8 mouse cellular contexts compared by ENCODE assay signal in genomic region chr3:88136945-88137494, GRCm38 (mm10). TPM values are rescaled to one million over a fixed set of nuclear protein-coding genes. Genes with fewer than 3 reads are reported as not detected.
A peak's percentile ranks its signal among the peaks of the same experiment; 100 is the strongest.
DNase-seq lines count a peak whose midpoint lies in the region; ATAC-seq and TF ChIP-seq lines count a peak whose summit lies in the region.

No protein-coding gene starts in this region.

- 75% methylated on average over 4 of the region's 4 CpGs for WGBS in cerebellum, adult 2 months
- WGBS in lung, embryonic 14.5 days: 68% methylated on average over 4 of the region's 4 CpGs
- WGBS in embryonic facial prominence, embryonic 14.5 days: 73% methylated on average over 4 of the region's 4 CpGs
- WGBS in liver, embryonic 16.5 days (ENCODE audit: insufficient replicate concordance): 69% methylated on average over 4 of the region's 4 CpGs

- ATAC-seq in lung, embryonic 14.5 days (ENCODE audit: insufficient read depth): no peak
- no peak for ATAC-seq in embryonic facial prominence, embryonic 14.5 days (ENCODE audit: low read depth)
- no peak for ATAC-seq in liver, embryonic 16.5 days (ENCODE audit: low read depth)

- H3K4me1 ChIP-seq in cerebellum, adult 2 months (ENCODE audit: control insufficient read depth, insufficient read depth, low read length): peaks cover 16% of the 10 kb centered on the region
- H3K4me1 ChIP-seq in lung, embryonic 14.5 days (ENCODE audit: insufficient read depth): peaks cover 24% of the 10 kb centered on the region
- peaks cover 25% of the 10 kb centered on the region for H3K4me1 ChIP-seq in embryonic facial prominence, embryonic 14.5 days (ENCODE audit: control insufficient read depth, insufficient read depth, low read length)
- H3K4me1 ChIP-seq in liver, embryonic 16.5 days (ENCODE audit: control insufficient read depth, low read depth, low read length): peaks cover 30% of the 10 kb centered on the region

- DNase-seq in cerebellum, adult 2 months: no peak
- DNase-seq in cerebellum, postnatal 25 days: no peak
- DNase-seq in lung, embryonic 14.5 days: no peak
- no peak for DNase-seq in lung, adult 18-20 months
- DNase-seq in embryonic facial prominence, embryonic 14.5 days (ENCODE audit: low spot score): no peak
- no peak for DNase-seq in yolk sac, embryonic 10.5 days (ENCODE audit: low spot score)
- no peak for DNase-seq in urinary bladder, postnatal 36 days (ENCODE audit: low spot score in 2 of 2)

- peak overlapping the region; percentile 97 for H3K4me2 ChIP-seq in lung, embryonic 14.5 days
- H3K4me2 ChIP-seq in embryonic facial prominence, embryonic 14.5 days (ENCODE audit: low read depth, low read length): peak overlapping the region; percentile 95
- H3K4me2 ChIP-seq in liver, embryonic 16.5 days (ENCODE audit: low read depth, low read length): no peak overlapping the region

- no peak overlapping the region for H3K9ac ChIP-seq in lung, embryonic 14.5 days
- H3K9ac ChIP-seq in embryonic facial prominence, embryonic 14.5 days (ENCODE audit: low read depth, low read length): 0 out of 2 replicates have a peak overlapping the region, but pooled peaks have one; percentile 69
- H3K9ac ChIP-seq in liver, embryonic 16.5 days (ENCODE audit: low read depth, low read length): no peak overlapping the region

- H3K27ac ChIP-seq in cerebellum, adult 2 months (ENCODE audit: insufficient read depth, low read length): peak overlapping the region; percentile 31
- H3K27ac ChIP-seq in lung, embryonic 14.5 days (ENCODE audit: low read depth): no peak overlapping the region
- peak overlapping the region; percentile 99; the same call in 1 of the 2 replicates for H3K27ac ChIP-seq in embryonic facial prominence, embryonic 14.5 days (replicated peaks; ENCODE audit: low read depth, low read length)
- H3K27ac ChIP-seq in liver, embryonic 16.5 days (ENCODE audit: low read length): peak overlapping the region; percentile 3; the same call in 1 of the 2 replicates

- H3K27me3 ChIP-seq in cerebellum, adult 2 months (ENCODE audit: control insufficient read depth, insufficient read depth, low read length): no peaks in the 10 kb centered on the region
- H3K27me3 ChIP-seq in lung, embryonic 14.5 days (ENCODE audit: insufficient read depth, low read length): no peaks in the 10 kb centered on the region
- no peaks in the 10 kb centered on the region for H3K27me3 ChIP-seq in embryonic facial prominence, embryonic 14.5 days (replicated peaks; ENCODE audit: control insufficient read depth, insufficient read depth, low read length)
- H3K27me3 ChIP-seq in liver, embryonic 16.5 days (ENCODE audit: control insufficient read depth, insufficient read depth, low read depth, low read length): no peaks in the 10 kb centered on the region; the same call in 1 of the 2 replicates

- no peaks in the 10 kb centered on the region for H3K9me3 ChIP-seq in lung, embryonic 14.5 days (ENCODE audit: low read depth, low read length)
- H3K9me3 ChIP-seq in embryonic facial prominence, embryonic 14.5 days (ENCODE audit: control insufficient read depth, low read length): no peaks in the 10 kb centered on the region
- no peaks in the 10 kb centered on the region for H3K9me3 ChIP-seq in liver, embryonic 16.5 days (replicated peaks; ENCODE audit: control insufficient read depth, low read length)

- no peaks in the 10 kb centered on the region for H3K36me3 ChIP-seq in lung, embryonic 14.5 days (ENCODE audit: insufficient read depth)
- no peaks in the 10 kb centered on the region for H3K36me3 ChIP-seq in embryonic facial prominence, embryonic 14.5 days (ENCODE audit: control insufficient read depth, insufficient read depth, low read length)
- no peaks in the 10 kb centered on the region for H3K36me3 ChIP-seq in liver, embryonic 16.5 days (ENCODE audit: control insufficient read depth, insufficient read depth)

- H3K4me3 ChIP-seq in cerebellum, adult 2 months (replicated peaks; ENCODE audit: insufficient read depth, low read depth, low read length): no peak overlapping the region
- H3K4me3 ChIP-seq in lung, embryonic 14.5 days (ENCODE audit: low read depth, low read length): peak overlapping the region; percentile 59; the same call in 1 of the 2 replicates
- 0 out of 2 replicates have a peak overlapping the region, but pooled peaks have one; percentile 54 for H3K4me3 ChIP-seq in embryonic facial prominence, embryonic 14.5 days (ENCODE audit: low read depth, low read length)
- no peak overlapping the region for H3K4me3 ChIP-seq in liver, embryonic 16.5 days (ENCODE audit: low read depth, low read length)

- no peak for TF ChIP-seq CTCF in cerebellum, adult 2 months (IDR thresholded peaks at IDR 0.05; ENCODE audit: borderline replicate concordance, insufficient read depth, low read depth, low read length)
- TF ChIP-seq CTCF in lung, embryonic 14.5 days (IDR thresholded peaks at IDR 0.05; ENCODE audit: low read depth): no peak

- no peak for TF ChIP-seq POLR2A in cerebellum, adult 2 months (IDR thresholded peaks at IDR 0.05; ENCODE audit: borderline replicate concordance, insufficient read depth, low read length)

RNA-seq across cellular contexts. Expression of gene Mef2d, which starts 5.2 kb away (rescaled TPM):
- 102 and 116 TPM in 2 replicates for polyA plus RNA-seq in cerebellum, adult 2 months (2012; rRNA removed)
- polyA plus RNA-seq in lung, embryonic 14.5 days (2014; fragmentation: Nextera tagmentation; extraction: Ambion mirVana): 24.7 and 25.4 TPM in 2 replicates
- polyA plus RNA-seq in embryonic facial prominence, embryonic 14.5 days (2014; fragmentation: Nextera tagmentation; extraction: Ambion mirVana): 36.8 and 41.7 TPM in 2 replicates
- 5.2 and 7.9 TPM in 2 replicates for polyA plus RNA-seq in liver, embryonic 16.5 days (2015; fragmentation: Nextera tagmentation; extraction: Ambion mirVana)

RNA-seq across cellular contexts. Expression of gene Iqgap3, which starts 55.2 kb away (rescaled TPM):
- polyA plus RNA-seq in cerebellum, adult 2 months (2012; rRNA removed): 0.11 and 0.14 TPM in 2 replicates
- 31.2 and 32.5 TPM in 2 replicates for polyA plus RNA-seq in lung, embryonic 14.5 days (2014; fragmentation: Nextera tagmentation; extraction: Ambion mirVana)
- 16.2 and 21.0 TPM in 2 replicates for polyA plus RNA-seq in embryonic facial prominence, embryonic 14.5 days (2014; fragmentation: Nextera tagmentation; extraction: Ambion mirVana)
- 7.3 and 7.6 TPM in 2 replicates for polyA plus RNA-seq in liver, embryonic 16.5 days (2015; fragmentation: Nextera tagmentation; extraction: Ambion mirVana)

RNA-seq across cellular contexts. Expression of gene Ttc24, which starts 58.9 kb away (rescaled TPM):
- polyA plus RNA-seq in cerebellum, adult 2 months (2012; rRNA removed): not detected in 2 replicates
- polyA plus RNA-seq in lung, embryonic 14.5 days (2014; fragmentation: Nextera tagmentation; extraction: Ambion mirVana): not detected in 2 replicates
- polyA plus RNA-seq in embryonic facial prominence, embryonic 14.5 days (2014; fragmentation: Nextera tagmentation; extraction: Ambion mirVana): 0.17 and 0.31 TPM in 2 replicates
- not detected in 2 replicates for polyA plus RNA-seq in liver, embryonic 16.5 days (2015; fragmentation: Nextera tagmentation; extraction: Ambion mirVana)

Comparison
In these comparisons a context has a peak if more than half of its experiments do, and no peak if none do; other contexts are left out.
1. H3K4me3 ChIP-seq: peak in lung, embryonic 14.5 days (single experiment) and embryonic facial prominence, embryonic 14.5 days (single experiment); none in cerebellum, adult 2 months (single experiment) and liver, embryonic 16.5 days (single experiment).